35 mouse cellular contexts compared by ENCODE assay signal in genomic region chr3:87552327-87552726, GRCm38 (mm10).
"Had no signal": no experiment of that assay in that cellular context is flagged by ENCODE, and none has a peak within 500 bp of the region (broad histone marks: within the 10 kb centered on the region; RNA-seq: fewer than 3 reads in every experiment).

No protein-coding gene starts in this region.

- H3K36me3 ChIP-seq: heart, embryonic 10.5 days; heart, embryonic 12.5 days; heart, embryonic 13.5 days; heart, embryonic 15.5 days; hindbrain, embryonic 10.5 days; hindbrain, embryonic 12.5 days; hindbrain, embryonic 13.5 days; hindbrain, embryonic 15.5 days; intestine, embryonic 15.5 days; kidney, embryonic 15.5 days had no signal

- DNase-seq: heart, postnatal 10 days; heart, postnatal 14 days; heart, postnatal 36 days; heart, postnatal 4 days; kidney, adult 11 months; kidney, adult 18-20 months; kidney, adult 2 months; kidney, adult 8-10 months; kidney, adult 9 months; kidney, postnatal 10 days; kidney, postnatal 14 days; kidney, postnatal 25 days; kidney, postnatal 36 days; kidney, postnatal 4 days; layer of hippocampus, adult 9-11 months; layer of hippocampus, postnatal 36 days had no signal

- H3K4me2 ChIP-seq: heart, embryonic 11.5 days; heart, embryonic 12.5 days; heart, embryonic 13.5 days; heart, embryonic 15.5 days; hindbrain, embryonic 12.5 days; hindbrain, embryonic 13.5 days; hindbrain, embryonic 14.5 days; hindbrain, embryonic 15.5 days; intestine, embryonic 15.5 days; kidney, embryonic 15.5 days had no signal

- ATAC-seq: hindbrain, embryonic 16.5 days; hindbrain, postnatal 0 days; inflammation-experienced regulatory T-cells, adult 6 months; intestine, embryonic 15.5 days; intestine, embryonic 16.5 days; intestine, postnatal 0 days had no signal

- H3K27ac ChIP-seq: heart, embryonic 10.5 days; heart, embryonic 13.5 days; heart, embryonic 15.5 days; hindbrain, embryonic 10.5 days; hindbrain, embryonic 12.5 days; hindbrain, embryonic 13.5 days; hindbrain, embryonic 14.5 days; hindbrain, embryonic 15.5 days; hindbrain, postnatal 0 days; intestine, embryonic 15.5 days; kidney, embryonic 15.5 days; kidney, postnatal 0 days; layer of hippocampus, adult 2 months had no signal

- H3K4me3 ChIP-seq: heart, embryonic 10.5 days; heart, embryonic 12.5 days; heart, embryonic 13.5 days; heart, embryonic 15.5 days; hindbrain, embryonic 10.5 days; hindbrain, embryonic 12.5 days; hindbrain, embryonic 13.5 days; hindbrain, embryonic 15.5 days; intestine, embryonic 15.5 days; kidney, embryonic 15.5 days; layer of hippocampus, adult 2 months had no signal

- H3K9ac ChIP-seq: heart, embryonic 12.5 days; heart, embryonic 13.5 days; heart, embryonic 15.5 days; hindbrain, embryonic 12.5 days; hindbrain, embryonic 13.5 days; hindbrain, embryonic 14.5 days; hindbrain, embryonic 15.5 days; intestine, embryonic 15.5 days; kidney, embryonic 15.5 days had no signal

- H3K9me3 ChIP-seq: heart, embryonic 10.5 days; heart, embryonic 12.5 days; heart, embryonic 13.5 days; heart, embryonic 15.5 days; hindbrain, embryonic 10.5 days; hindbrain, embryonic 12.5 days; hindbrain, embryonic 13.5 days; hindbrain, embryonic 15.5 days; intestine, embryonic 15.5 days; kidney, embryonic 15.5 days had no signal
